Mouse (Mus musculus) embryonic facial prominence, embryonic 11.5 days (tissue): Measurements from ENCODE around the gene Usp18. TPM values are rescaled to one million over a fixed set of nuclear protein-coding genes. Genes with fewer than 3 reads are reported as not detected.
A peak's percentile ranks its signal among the peaks of the same experiment; 100 is the strongest.

Experiments
- ATAC-seq: fragments of 200-750 bp; cut with Nextera tagmentation; replicated peaks from 2 replicates; pipeline ENCODE4 v1.8.0; 2017; ENCODE audit warnings: low read depth; ENCODE audit not compliant: insufficient number of reproducible peaks, low FRiP score, low TSS enrichment
- DNase-seq: peaks from one replicate; pipeline ENCODE4 v3.0.0-alpha.2; 2015; ENCODE audit warnings: low spot score
- H3K27ac ChIP-seq: fragments of 300-500 bp; sonication (generic); replicated peaks from 2 replicates; pipeline ENCODE4 v1.5.1; 2014; ENCODE audit warnings: mild to moderate bottlenecking, low read depth, low read length, control low read depth
- H3K27me3 ChIP-seq: fragments of 300-500 bp; sonication (generic); 2 replicates; pipeline ENCODE4 v1.6.1; 2014; ENCODE audit warnings: mild to moderate bottlenecking, low read length, moderate library complexity, mixed read lengths; ENCODE audit not compliant: control insufficient read depth, insufficient read depth
- H3K36me3 ChIP-seq: fragments of 300-500 bp; sonication (generic); replicated peaks from 2 replicates; pipeline ENCODE4 v1.6.1; 2014; ENCODE audit warnings: low read depth, mild to moderate bottlenecking, low read length, moderate library complexity, mixed read lengths; ENCODE audit not compliant: control insufficient read depth, insufficient read depth
- H3K4me1 ChIP-seq: fragments of 300-500 bp; sonication (generic); 2 replicates; pipeline ENCODE4 v1.6.1; 2014; ENCODE audit warnings: low read length, mixed read lengths; ENCODE audit not compliant: control insufficient read depth, insufficient read depth
- H3K4me2 ChIP-seq: fragments of 300-500 bp; sonication (generic); 2 replicates; pipeline ENCODE4 v1.6.1; 2014; ENCODE audit warnings: low read depth, mild to moderate bottlenecking, control low read depth, low read length, moderate library complexity
- H3K4me3 ChIP-seq: fragments of 300-500 bp; sonication (generic); 2 replicates; pipeline ENCODE4 v1.5.1; 2014; ENCODE audit warnings: low read depth, low read length, control low read depth
- H3K9ac ChIP-seq: fragments of 300-500 bp; sonication (generic); replicated peaks from 2 replicates; pipeline ENCODE4 v1.6.1; 2014; ENCODE audit warnings: mild to moderate bottlenecking, control low read depth, low read length
- H3K9me3 ChIP-seq: fragments of 300-500 bp; sonication (generic); replicated peaks from 2 replicates; pipeline ENCODE4 v1.6.1; 2016; ENCODE audit warnings: mild to moderate bottlenecking, low read length, inconsistent platforms, mixed read lengths; ENCODE audit not compliant: control insufficient read depth
- WGBS: fragments of 180-500 bp; shearing (Covaris S2); extraction: QIAGEN DNeasy Blood & Tissue Kit; methylation state at CpG from one replicate; pipeline ENCODE4 v1.1.7; 2014; 5-methylcytosine and 5-hydroxymethylcytosine counted together
- polyA plus RNA-seq: library from polyadenylated mRNA; unstranded; fragments of >200 nt; fragmentation: Nextera tagmentation; extraction: Ambion mirVana; gene quantifications from 2 replicates; pipeline ENCODE4 v1.2.1, GENCODE M21; 2014

Gene Usp18
- polyA plus RNA-seq: 0.66 and 1.0 TPM in 2 replicates

- no peaks in the 10 kb centered on the region for H3K36me3 ChIP-seq
- ATAC-seq (peak; percentile 89), DNase-seq (peak; percentile 83)
- H3K9me3 ChIP-seq: no peaks in the 10 kb centered on the region
- peak within 1 kb of the TSS; percentile 73 for H3K4me2 ChIP-seq
- H3K4me3 ChIP-seq: peak within 1 kb of the TSS; percentile 46
- H3K27ac ChIP-seq: no peak within 1 kb of the TSS
- no peaks in the 10 kb centered on the region for H3K27me3 ChIP-seq
- no peaks in the 10 kb centered on the region for H3K4me1 ChIP-seq
- peak within 1 kb of the TSS; percentile 46 for H3K9ac ChIP-seq
- 10% methylated on average over 35 of the region's 35 CpGs for WGBS
Observed at GRCm38 (mm10) chr6:121245127-121246036, at the start of gene Usp18. Gene Usp18 (plus strand): TSS chr6:121245906.

- ATAC-seq (no peak), DNase-seq (peak; percentile 70)
- Histone ChIP-seq H3K4me3 (no peak overlapping the region), H3K4me2 (no peak overlapping the region), H3K27me3 (no peaks in the 10 kb centered on the region), H3K9me3 (no peaks in the 10 kb centered on the region), H3K27ac (no peak overlapping the region), H3K36me3 (no peaks in the 10 kb centered on the region), H3K9ac (no peak overlapping the region), H3K4me1 (no peaks in the 10 kb centered on the region)
- WGBS: 24% methylated on average over 9 of the region's 9 CpGs
Observed at GRCm38 (mm10) chr6:121197807-121198365, 47.8 kb upstream of the Usp18 start.

GRCm38 (mm10) chr6:121200458-121200857 is 45.2 kb upstream of the Usp18 start:
- Histone ChIP-seq H3K4me3 (no peak overlapping the region), H3K9ac (no peak overlapping the region), H3K36me3 (no peaks in the 10 kb centered on the region), H3K4me2 (no peak overlapping the region), H3K27ac (no peak overlapping the region), H3K4me1 (no peaks in the 10 kb centered on the region), H3K27me3 (no peaks in the 10 kb centered on the region), H3K9me3 (no peaks in the 10 kb centered on the region)
- WGBS: 81% methylated on average over 2 of the region's 4 CpGs
- ATAC-seq: no peak
- no peak for DNase-seq

- 67% methylated on average over 5 of the region's 5 CpGs for WGBS
- no peak overlapping the region for H3K27ac ChIP-seq
- no peak overlapping the region for H3K4me3 ChIP-seq
- H3K4me2 ChIP-seq: no peak overlapping the region
- H3K9ac ChIP-seq: no peak overlapping the region
- no peaks in the 10 kb centered on the region for H3K27me3 ChIP-seq
- DNase-seq (no peak), ATAC-seq (no peak)
- H3K4me1 ChIP-seq: no peaks in the 10 kb centered on the region
- no peaks in the 10 kb centered on the region for H3K9me3 ChIP-seq
- H3K36me3 ChIP-seq: no peaks in the 10 kb centered on the region
Observed at GRCm38 (mm10) chr6:121202026-121202425, 43.7 kb upstream of the Usp18 start.

- Histone ChIP-seq H3K36me3 (no peaks in the 10 kb centered on the region), H3K9ac (no peak overlapping the region), H3K4me1 (no peaks in the 10 kb centered on the region; the same call in 1 of the 2 replicates), H3K4me2 (no peak overlapping the region), H3K4me3 (no peak overlapping the region), H3K27ac (no peak overlapping the region), H3K9me3 (no peaks in the 10 kb centered on the region), H3K27me3 (peaks cover 13% of the 10 kb centered on the region)
- DNase-seq: no peak
- no peak for ATAC-seq
- WGBS: 84% methylated on average over 5 of the region's 5 CpGs
Observed at GRCm38 (mm10) chr6:121206481-121206880, 39.2 kb upstream of the Usp18 start.

GRCm38 (mm10) chr6:121209584-121209983 is 36.1 kb upstream of the Usp18 start:
- ATAC-seq: no peak
- no peak for DNase-seq
- no peak overlapping the region for H3K9ac ChIP-seq
- no peak overlapping the region for H3K4me2 ChIP-seq
- H3K4me1 ChIP-seq: no peaks in the 10 kb centered on the region; the same call in 1 of the 2 replicates
- no peak overlapping the region for H3K27ac ChIP-seq
- peaks cover 15% of the 10 kb centered on the region for H3K27me3 ChIP-seq
- WGBS: 71% methylated on average over 2 of the region's 2 CpGs
- H3K4me3 ChIP-seq: no peak overlapping the region
- no peaks in the 10 kb centered on the region for H3K9me3 ChIP-seq
- H3K36me3 ChIP-seq: no peaks in the 10 kb centered on the region

- no peak within 1 kb of the TSS for H3K27ac ChIP-seq
- whole genome bisulfite sequencing: 3% methylated on average over 30 of the region's 30 CpGs
- no peaks in the 10 kb centered on the region for H3K9me3 ChIP-seq
- DNase-seq: peak; percentile 26
- H3K4me2 ChIP-seq: peak within 1 kb of the TSS; percentile 93
- peak within 1 kb of the TSS; percentile 19 for H3K9ac ChIP-seq
- ATAC-seq: peak; percentile 75
- no peaks in the 10 kb centered on the region for H3K36me3 ChIP-seq
- H3K27me3 ChIP-seq: peaks cover 15% of the 10 kb centered on the region
- H3K4me3 ChIP-seq: peak within 1 kb of the TSS; percentile 24
- no peaks in the 10 kb centered on the region; the same call in 1 of the 2 replicates for H3K4me1 ChIP-seq
Observed at GRCm38 (mm10) chr6:121210149-121210925, 35.4 kb upstream of the Usp18 start, which contains the start of gene Tuba8. Gene Tuba8 (plus strand): TSS chr6:121210696.
